8 mouse cellular contexts compared by ENCODE assay signal in the genomic region with DNA sequence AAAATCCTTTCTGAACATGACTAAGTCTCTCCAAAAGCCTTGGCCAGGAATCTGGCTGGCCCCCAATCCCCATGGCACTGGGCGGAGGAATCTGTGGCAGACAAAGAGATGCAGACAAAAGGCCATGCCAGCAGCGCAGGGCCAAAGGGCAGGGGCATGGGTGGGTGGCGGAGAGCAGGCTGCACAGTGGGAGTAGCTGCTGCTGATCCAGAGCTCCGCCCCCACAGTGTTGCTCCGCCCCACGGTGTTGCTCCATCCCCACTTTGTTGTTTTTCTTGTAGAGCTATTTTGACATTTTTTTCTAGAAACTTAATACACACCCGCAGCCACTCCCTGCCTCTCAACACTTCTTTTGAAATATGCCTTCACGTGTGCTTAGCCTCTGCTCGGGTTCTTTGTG. TPM values are rescaled to one million over a fixed set of nuclear protein-coding genes. Genes with fewer than 3 reads are reported as not detected.
A peak's percentile ranks its signal among the peaks of the same experiment; 100 is the strongest.
DNase-seq lines count a peak whose midpoint lies in the region; ATAC-seq lines count a peak whose summit lies in the region.

No protein-coding gene starts in this region.

- ATAC-seq in neural tube, embryonic 15.5 days (ENCODE audit: low FRiP score): no peak
- no peak for ATAC-seq in heart, embryonic 11.5 days (replicated peaks; ENCODE audit: insufficient number of reproducible peaks, low FRiP score, low TSS enrichment)
- no peak for ATAC-seq in midbrain, embryonic 14.5 days (ENCODE audit: low FRiP score, low TSS enrichment)

- DNase-seq in neural tube, embryonic 10.5 days (ENCODE audit: extremely low spot score, low spot score): peak; percentile 45
- DNase-seq in embryo, embryonic 9.5 days (ENCODE audit: extremely low spot score): peak; percentile 67
- DNase-seq in kidney, postnatal 14 days: peak; percentile 66
- DNase-seq in midbrain, embryonic 14.5 days: peak; percentile 64
- no peak for DNase-seq in spleen, postnatal 4 days (ENCODE audit: low spot score in 2 of 2)
- no peak for DNase-seq in spleen, postnatal 14 days (ENCODE audit: low spot score in 2 of 2)

- H3K4me2 ChIP-seq in neural tube, embryonic 15.5 days: no peak overlapping the region; the same call in 1 of the 2 replicates
- peak overlapping the region; percentile 21 for H3K4me2 ChIP-seq in heart, embryonic 11.5 days
- peak overlapping the region; percentile 19; the same call in 1 of the 2 replicates for H3K4me2 ChIP-seq in midbrain, embryonic 14.5 days (ENCODE audit: low read length)

- H3K36me3 ChIP-seq in neural tube, embryonic 15.5 days: no peaks in the 10 kb centered on the region
- H3K36me3 ChIP-seq in heart, embryonic 11.5 days (ENCODE audit: control insufficient read depth, insufficient read depth, low read length): no peaks in the 10 kb centered on the region
- no peaks in the 10 kb centered on the region for H3K36me3 ChIP-seq in midbrain, embryonic 14.5 days (ENCODE audit: control insufficient read depth, insufficient read depth, low read length)

- no peak overlapping the region for H3K9ac ChIP-seq in neural tube, embryonic 15.5 days (replicated peaks)
- H3K9ac ChIP-seq in heart, embryonic 11.5 days (ENCODE audit: low read depth, low read length): no peak overlapping the region
- peak overlapping the region; percentile 23; the same call in 1 of the 2 replicates for H3K9ac ChIP-seq in midbrain, embryonic 14.5 days (replicated peaks; ENCODE audit: low read length)

- WGBS in neural tube, embryonic 15.5 days: 18% methylated on average over 9 of the region's 9 CpGs
- WGBS in heart, embryonic 11.5 days (ENCODE audit: insufficient replicate concordance): 23% methylated on average over 9 of the region's 9 CpGs
- WGBS in midbrain, embryonic 14.5 days: 10% methylated on average over 9 of the region's 9 CpGs

- H3K4me1 ChIP-seq in neural tube, embryonic 15.5 days: peaks cover 9% of the 10 kb centered on the region
- H3K4me1 ChIP-seq in heart, embryonic 11.5 days (ENCODE audit: control insufficient read depth, insufficient read depth, low read length): peaks cover 4% of the 10 kb centered on the region; the same call in 1 of the 2 replicates
- peaks cover 4% of the 10 kb centered on the region; the same call in 1 of the 2 replicates for H3K4me1 ChIP-seq in midbrain, embryonic 14.5 days (ENCODE audit: control insufficient read depth, insufficient read depth, low read length)

- H3K4me3 ChIP-seq in neural tube, embryonic 15.5 days (replicated peaks): no peak overlapping the region
- no peak overlapping the region for H3K4me3 ChIP-seq in heart, embryonic 11.5 days (ENCODE audit: low read depth, low read length)
- H3K4me3 ChIP-seq in midbrain, embryonic 14.5 days (replicated peaks; ENCODE audit: low read depth, low read length): no peak overlapping the region

- H3K9me3 ChIP-seq in neural tube, embryonic 15.5 days (replicated peaks): no peaks in the 10 kb centered on the region
- 0 out of 2 replicates have a peak, but pooled peaks cover 3% of the 10 kb centered on the region for H3K9me3 ChIP-seq in heart, embryonic 11.5 days (replicated peaks; ENCODE audit: control insufficient read depth, low read length)
- H3K9me3 ChIP-seq in midbrain, embryonic 14.5 days (ENCODE audit: control insufficient read depth, low read length): no peaks in the 10 kb centered on the region

- H3K27ac ChIP-seq in neural tube, embryonic 15.5 days (replicated peaks): no peak overlapping the region
- no peak overlapping the region for H3K27ac ChIP-seq in heart, embryonic 11.5 days (ENCODE audit: low read depth, low read length)
- H3K27ac ChIP-seq in midbrain, embryonic 14.5 days (replicated peaks; ENCODE audit: low read depth, low read length): no peak overlapping the region

- no peaks in the 10 kb centered on the region for H3K27me3 ChIP-seq in neural tube, embryonic 15.5 days (replicated peaks)
- no peaks in the 10 kb centered on the region for H3K27me3 ChIP-seq in heart, embryonic 11.5 days (ENCODE audit: control insufficient read depth, insufficient read depth, low read length)
- no peaks in the 10 kb centered on the region for H3K27me3 ChIP-seq in midbrain, embryonic 14.5 days (ENCODE audit: control insufficient read depth, insufficient read depth, low read length)

RNA-seq across cellular contexts. Expression of gene Syne3, which starts 31.2 kb away (rescaled TPM):
- 0.28 and 0.66 TPM in 2 replicates for polyA plus RNA-seq in neural tube, embryonic 15.5 days (2015; fragmentation: Nextera tagmentation; extraction: Ambion mirVana)
- polyA plus RNA-seq in heart, embryonic 11.5 days (2014; fragmentation: Nextera tagmentation; extraction: Ambion mirVana): 0.10 and 0.42 TPM in 2 replicates
- polyA plus RNA-seq in midbrain, embryonic 14.5 days (2014; fragmentation: Nextera tagmentation; extraction: Ambion mirVana): 0.04 TPM in 1 of 2 replicates, not detected in the other

RNA-seq across cellular contexts. Expression of gene Glrx5, which starts 54.1 kb away (rescaled TPM):
- polyA plus RNA-seq in neural tube, embryonic 15.5 days (2015; fragmentation: Nextera tagmentation; extraction: Ambion mirVana): 174 and 186 TPM in 2 replicates
- polyA plus RNA-seq in heart, embryonic 11.5 days (2014; fragmentation: Nextera tagmentation; extraction: Ambion mirVana): 214 and 254 TPM in 2 replicates
- polyA plus RNA-seq in midbrain, embryonic 14.5 days (2014; fragmentation: Nextera tagmentation; extraction: Ambion mirVana): 171 and 175 TPM in 2 replicates

Comparison
In these comparisons a context has a peak if more than half of its experiments do, and no peak if none do; other contexts are left out.
1. DNase-seq: peak in neural tube, embryonic 10.5 days (single experiment), embryo, embryonic 9.5 days (single experiment), kidney, postnatal 14 days (single experiment) and midbrain, embryonic 14.5 days (single experiment); none in spleen, postnatal 4 days (0 of 2) and spleen, postnatal 14 days (0 of 2).